Mouse (Mus musculus) left cerebral cortex, adult 9 months (tissue): Measurements from ENCODE around the gene Ripply1.
A peak's percentile ranks its signal among the peaks of the same experiment; 100 is the strongest.
"Not testable (repeated sequence)": the region's sequence is repeated elsewhere in the genome, so short reads cannot be mapped to it uniquely, and the experiment has no call there.

Experiments used
- DNase-seq, 2 experiments: peaks; one replicate each; pipeline ENCODE4 v3.0.0; 2022; ENCODE audit warnings: low spot score in 2 of 2

Gene Ripply1

DNA sequence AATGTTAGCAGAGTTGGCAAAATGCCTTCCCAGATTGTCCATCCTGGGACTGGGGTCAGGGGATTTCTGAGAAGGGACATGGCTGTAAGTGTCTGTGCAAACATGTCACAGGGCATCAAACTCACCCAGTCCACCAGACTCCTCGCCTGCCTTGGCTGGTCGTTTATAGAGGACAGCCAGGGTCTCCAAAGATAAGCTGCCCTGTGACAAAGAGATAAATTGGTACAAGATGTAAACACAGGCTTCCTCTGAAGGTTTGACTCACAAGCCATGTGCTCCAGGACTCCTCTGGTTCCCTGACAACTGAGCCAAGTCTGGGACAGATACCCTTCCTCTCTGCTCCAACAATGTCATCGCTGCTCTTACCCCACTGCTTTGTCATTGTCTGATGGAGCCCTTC is 1.2 kb downstream of the Ripply1 start:
- DNase-seq = no peak

DNA sequence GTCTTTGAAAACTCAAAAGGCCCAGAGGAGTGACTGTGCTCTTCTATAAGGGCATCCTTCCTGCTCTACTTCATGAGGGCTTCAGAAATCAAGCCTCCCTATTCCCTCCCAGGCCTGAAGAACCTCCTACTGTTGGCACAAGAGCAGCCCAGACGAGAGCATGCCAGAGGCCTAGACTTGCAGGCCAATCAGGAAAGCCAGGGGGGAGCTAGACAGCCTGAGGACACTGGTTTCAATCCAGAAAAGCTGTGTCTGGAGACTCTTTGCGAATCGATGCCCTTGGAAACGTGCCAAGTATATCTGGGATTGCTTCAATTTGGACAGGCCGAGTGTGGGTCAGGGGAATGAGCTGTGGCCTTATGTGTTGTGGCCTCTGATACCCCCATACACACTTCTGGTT is 2.8 kb downstream of the Ripply1 start:
- no peak for DNase-seq

DNA sequence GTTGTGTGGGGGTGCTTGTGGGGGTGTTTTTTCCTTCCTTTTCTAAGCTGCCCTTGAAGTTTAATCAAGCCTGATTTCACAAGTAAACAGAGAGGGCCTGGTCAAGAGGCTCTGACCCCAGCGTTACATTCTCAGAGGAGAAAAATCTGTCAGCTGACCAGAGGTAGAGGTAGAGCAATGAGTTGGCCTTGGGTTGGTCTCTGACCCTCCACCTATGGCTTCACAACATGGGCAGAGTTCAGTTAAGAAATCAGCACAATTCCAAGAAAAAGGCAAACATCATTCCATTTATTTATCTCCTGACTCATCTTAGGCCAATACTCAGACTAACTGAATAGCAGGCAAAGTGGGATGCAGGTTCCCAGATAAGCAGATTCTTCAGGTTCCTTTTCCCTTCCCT is 3.3 kb downstream of the Ripply1 start:
- DNase-seq = no peak

DNA sequence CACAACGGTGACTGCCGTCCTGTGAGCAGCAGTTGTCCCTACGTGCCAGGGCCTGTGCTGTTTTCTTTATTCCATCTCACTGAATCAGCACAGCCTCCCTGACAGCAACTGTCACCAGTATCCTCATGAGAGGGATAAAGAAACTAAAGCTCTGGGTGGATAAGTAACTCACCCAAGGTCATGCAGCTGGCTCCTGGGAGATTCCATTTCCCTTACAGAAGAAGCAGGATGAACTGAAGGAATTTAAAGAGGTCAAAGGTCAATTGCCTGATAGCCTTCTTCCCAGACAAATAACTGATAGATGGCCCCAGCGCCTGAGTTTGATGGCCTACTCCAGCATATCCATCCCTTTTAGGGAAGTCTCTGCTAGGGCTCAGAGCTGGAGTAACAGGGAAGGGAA is 4.8 kb downstream of the Ripply1 start:
- no peak for DNase-seq

DNA sequence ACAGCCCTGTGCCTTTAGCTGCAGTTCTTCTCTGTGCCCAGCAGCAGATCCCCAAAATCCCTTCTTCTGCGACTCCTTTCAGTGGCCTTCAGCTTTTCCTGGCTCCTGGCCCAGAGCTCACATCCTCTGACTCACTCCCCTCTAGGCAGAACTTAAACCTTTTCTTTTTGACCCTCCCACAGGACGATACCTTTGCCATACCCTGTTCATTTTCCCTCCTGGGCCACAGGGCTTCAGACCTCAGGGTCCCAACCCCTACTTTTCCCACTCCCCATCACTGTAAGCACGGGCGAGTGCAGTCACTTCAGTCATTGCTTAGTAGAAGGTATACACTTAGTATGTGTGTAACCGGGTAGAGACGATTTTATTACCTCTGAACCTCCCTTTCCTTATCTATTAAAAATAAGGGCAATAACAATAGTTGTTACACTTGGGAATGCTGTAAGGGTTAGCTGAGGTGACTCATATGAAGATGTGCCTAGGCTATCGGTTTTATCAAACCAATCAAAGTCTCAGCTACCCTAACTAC is 7.0 kb downstream of the Ripply1 start:
- no peak for DNase-seq

DNA sequence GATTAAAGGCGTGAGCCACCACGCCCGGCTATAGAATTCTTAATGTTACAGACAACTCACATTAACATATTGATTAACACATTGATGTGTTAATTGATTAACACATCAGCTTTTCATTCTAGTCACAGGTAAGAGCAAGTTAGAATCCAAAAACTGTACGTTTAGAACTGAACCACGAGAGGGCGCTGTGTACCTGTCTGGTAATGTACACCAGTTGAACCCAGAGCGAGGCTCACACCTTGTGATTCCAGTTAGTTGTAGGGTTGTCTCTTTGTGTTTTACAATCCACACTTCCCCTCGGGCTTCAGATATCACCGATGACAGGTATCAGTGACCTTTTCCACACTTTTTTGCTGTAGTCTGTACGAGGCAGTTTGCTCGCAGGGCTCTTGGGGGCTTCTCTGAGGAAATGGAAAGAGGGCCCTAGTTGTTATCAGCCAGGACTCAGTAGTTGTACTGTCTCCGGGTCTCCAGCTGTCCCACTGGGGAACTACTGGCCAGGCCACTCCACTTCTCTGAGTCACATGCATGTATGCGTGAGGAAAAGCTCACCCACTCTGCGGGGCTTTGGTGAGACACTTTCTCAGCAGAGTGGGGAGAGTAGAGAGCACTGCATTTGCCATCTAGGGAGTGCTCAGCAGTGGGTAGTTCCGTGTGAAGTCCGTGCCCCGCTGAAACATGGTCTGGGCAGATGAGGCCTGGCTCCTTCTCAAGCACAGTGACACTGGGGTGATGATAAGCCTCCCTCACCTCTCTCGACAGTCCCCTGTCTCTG is 7.7 kb downstream of the Ripply1 start:
- DNase-seq = no peak

DNA sequence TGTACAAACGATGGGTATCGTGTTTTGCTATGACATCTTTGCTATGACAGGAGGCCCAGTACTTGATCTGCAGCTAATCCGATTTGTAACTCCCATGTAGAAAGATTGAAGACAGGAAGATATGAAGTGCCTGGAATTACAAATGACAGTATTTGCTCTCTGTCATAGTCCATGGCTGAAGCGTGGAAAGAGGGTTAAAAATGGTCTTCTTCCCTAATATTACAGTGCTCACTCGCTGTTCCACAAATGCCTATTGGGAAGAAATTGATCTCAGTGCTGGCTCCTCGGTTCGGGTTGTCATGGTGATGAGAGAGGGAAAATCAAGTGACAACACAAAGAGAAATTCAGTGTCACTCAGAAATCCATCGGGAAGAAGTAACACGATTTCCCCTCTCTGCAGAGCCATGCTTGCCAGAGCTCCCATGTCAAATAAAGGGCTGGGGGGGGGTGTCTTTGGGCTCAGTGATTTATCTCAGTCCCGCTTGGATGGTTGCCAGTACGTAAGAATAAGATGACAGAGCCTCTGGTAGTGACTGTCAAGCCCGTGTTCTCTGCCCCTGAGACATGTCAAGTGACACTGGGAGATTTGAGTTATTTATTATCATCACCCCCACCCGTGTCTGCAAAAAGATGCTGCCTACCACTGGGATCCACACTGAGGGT is 12.0 kb downstream of the Ripply1 start:
- DNase-seq = no peak

DNA sequence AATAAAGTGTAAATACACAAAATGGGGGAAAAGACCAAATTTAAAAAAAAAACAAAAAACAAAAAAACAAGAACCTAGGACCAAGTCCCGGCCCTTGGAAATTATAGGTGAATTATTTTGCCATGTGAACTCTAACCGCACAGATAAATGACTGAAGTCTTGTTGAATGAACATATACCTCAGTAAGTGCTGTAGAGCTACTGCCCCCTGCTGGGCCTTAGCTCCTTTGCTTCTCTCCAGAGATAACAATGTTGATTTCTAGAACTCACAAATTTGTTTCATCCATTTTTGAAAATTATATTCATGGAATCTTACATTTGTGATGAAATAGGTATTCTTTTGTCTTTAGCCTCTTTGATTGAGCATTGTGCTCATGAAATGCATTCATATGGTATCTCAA is 19.6 kb downstream of the Ripply1 start:
- peak in 1 of 2 experiments; percentile 45 for DNase-seq

DNA sequence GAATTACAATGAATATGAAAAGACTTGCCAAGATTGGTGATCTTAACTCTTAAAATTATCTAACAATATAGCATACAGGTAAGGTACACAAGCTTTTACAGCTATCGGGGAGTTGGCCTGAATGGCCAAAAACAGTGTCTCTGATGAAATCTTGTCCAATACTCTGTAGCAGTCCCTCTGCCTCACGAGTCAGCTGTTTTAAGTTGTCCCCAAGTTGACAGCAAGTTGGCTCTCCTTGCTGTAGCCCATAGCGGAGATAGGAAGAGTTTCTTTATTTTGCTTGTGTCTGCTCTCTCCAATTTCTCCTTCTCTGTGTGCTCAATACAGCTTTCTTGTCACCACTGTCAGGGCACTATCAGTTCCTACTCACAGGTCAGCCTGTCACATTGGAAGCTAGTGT is 23.5 kb downstream of the Ripply1 start:
- DNase-seq = not testable (repeated sequence)

DNA sequence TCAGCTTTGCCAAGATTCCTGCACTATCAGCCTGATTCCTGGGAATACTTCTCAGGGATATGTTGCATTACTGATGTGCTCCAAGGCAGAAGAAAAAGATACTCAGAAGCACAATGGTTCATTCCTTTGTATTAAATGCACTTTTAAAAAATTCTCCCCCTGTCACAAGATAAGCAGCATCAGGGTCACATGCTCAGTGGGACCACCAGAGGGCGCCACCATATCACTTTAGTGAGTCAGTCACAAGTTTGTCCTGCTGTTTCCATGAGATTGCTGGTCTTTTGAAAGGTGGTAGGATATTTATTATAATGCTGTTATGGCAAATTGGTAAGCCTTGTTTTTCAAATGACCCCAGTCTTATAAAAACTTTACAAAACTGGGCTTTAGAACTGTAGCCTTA is 30.3 kb downstream of the Ripply1 start:
- peak in 1 of 2 experiments; percentile 2 for DNase-seq

DNA sequence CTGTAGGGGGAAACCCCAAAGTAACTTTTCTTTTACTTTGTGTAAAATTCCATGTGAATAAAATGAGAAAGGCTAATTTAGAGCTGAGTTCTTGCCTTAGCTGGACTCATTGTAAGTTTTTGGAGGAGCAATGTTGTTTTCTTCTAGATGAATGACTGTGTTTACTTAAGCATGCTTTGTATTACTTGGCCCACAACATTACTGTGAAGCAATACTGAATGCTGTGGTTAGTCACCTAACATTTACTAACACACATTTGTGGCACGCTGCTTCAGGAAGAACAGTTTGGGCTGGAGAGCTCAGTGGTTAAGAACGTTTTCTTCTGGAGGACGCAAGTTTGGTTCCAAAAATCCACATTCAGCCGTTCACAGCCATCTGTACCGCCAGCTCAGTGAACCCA is 45.1 kb downstream of the Ripply1 start:
- DNase-seq = no peak

DNA sequence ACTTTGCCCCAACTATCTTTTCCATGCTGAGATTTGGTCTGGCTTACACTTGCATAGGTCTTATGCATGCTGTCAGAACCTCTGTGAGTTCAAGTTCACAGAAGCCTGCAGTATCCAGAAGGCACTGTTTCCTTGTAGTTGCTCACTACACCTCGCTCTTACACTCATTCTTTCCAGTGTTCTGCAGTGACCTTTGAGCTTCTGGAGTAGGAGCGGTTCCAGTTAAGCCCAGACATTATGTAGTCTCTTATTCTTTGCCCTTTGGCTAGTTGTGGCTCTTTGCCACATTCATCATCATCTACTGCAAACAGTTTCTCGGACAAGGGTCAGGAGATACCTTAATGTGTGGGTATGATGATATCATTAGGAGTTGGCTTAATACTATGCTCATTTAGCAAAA is 51.6 kb downstream of the Ripply1 start:
- DNase-seq = no peak
